Mouse (Mus musculus) cerebellum, adult 2 months (tissue): ENCODE measurements at regions not wholly inside any gene's neighbourhood (a gene's known extent, or its start where the extent isn't known, plus 50 kb on each side); places are given as distances from the start of the nearest gene placed in this dataset.

Experiments used
- CTCF ChIP-seq: fragments of 200-500 bp; IDR thresholded peaks from 2 replicates; pipeline ENCODE4 v1.5.1; 2011; ENCODE audit warnings: low read depth, mild to moderate bottlenecking, control low read depth, low read length, moderate library complexity, borderline replicate concordance; ENCODE audit not compliant: insufficient read depth
- POLR2A ChIP-seq: fragments of 200-500 bp; IDR thresholded peaks from 2 replicates; pipeline ENCODE4 v1.6.1; 2011; ENCODE audit warnings: low read length, control low read depth, borderline replicate concordance; ENCODE audit not compliant: insufficient read depth

GRCm38 (mm10) chr17:49272661-49273448 lies 155.3 kb upstream of the Mocs1 start:
- TF ChIP-seq CTCF (no peak), POLR2A (no peak)
